In genomic region chr3:139101941-139102340, GRCm38 (mm10) we compare ENCODE assay signal across 21 mouse cellular contexts.
"Had no signal": no experiment of that assay in that cellular context is flagged by ENCODE, and none has a peak within 500 bp of the region (broad histone marks: within the 10 kb centered on the region; RNA-seq: fewer than 3 reads in every experiment).

No protein-coding gene starts in this region.

- H3K27ac ChIP-seq: lung, embryonic 15.5 days; midbrain, embryonic 10.5 days; midbrain, embryonic 12.5 days; neural tube, embryonic 13.5 days; neural tube, embryonic 15.5 days had no signal

- H3K9me3 ChIP-seq: lung, embryonic 15.5 days; midbrain, embryonic 10.5 days; midbrain, embryonic 12.5 days; neural tube, embryonic 13.5 days; neural tube, embryonic 15.5 days had no signal

- H3K4me1 ChIP-seq: lung, embryonic 15.5 days; midbrain, embryonic 10.5 days; midbrain, embryonic 12.5 days; neural tube, embryonic 13.5 days; neural tube, embryonic 15.5 days had no signal

- DNase-seq: liver, postnatal 0 days; lung, adult 2 months; lung, postnatal 14 days; lung, postnatal 4 days; midbrain, embryonic 14.5 days; retina, postnatal 1 day; right cerebral cortex, adult 18-20 months; right cerebral cortex, postnatal 25 days; right cerebral cortex, postnatal 4 days; spleen, adult 18-20 months; thymus, adult 18-20 months; thymus, postnatal 14 days; thymus, postnatal 36 days had no signal

- H3K36me3 ChIP-seq: lung, embryonic 15.5 days; midbrain, embryonic 10.5 days; midbrain, embryonic 12.5 days; neural tube, embryonic 13.5 days; neural tube, embryonic 15.5 days had no signal

- H3K27me3 ChIP-seq: lung, embryonic 15.5 days; midbrain, embryonic 12.5 days; neural tube, embryonic 13.5 days; neural tube, embryonic 15.5 days had no signal

- H3K4me3 ChIP-seq: lung, embryonic 15.5 days; midbrain, embryonic 10.5 days; midbrain, embryonic 12.5 days; myocyte; neural tube, embryonic 13.5 days; neural tube, embryonic 15.5 days had no signal

- ATAC-seq: liver, postnatal 0 days; lung, postnatal 0 days; midbrain, embryonic 16.5 days had no signal
